Mouse (Mus musculus) intestine, embryonic 15.5 days (tissue): ENCODE results near the gene Map4k4. TPM values are rescaled to one million over a fixed set of nuclear protein-coding genes. Genes with fewer than 3 reads are reported as not detected.

Source experiments
- ATAC-seq: fragments of 200-750 bp; cut with Nextera tagmentation; 2 replicates; pipeline ENCODE4 v1.8.0; 2017; ENCODE audit warnings: moderate TSS enrichment, moderate library complexity
- H3K27ac ChIP-seq: fragments of 300-500 bp; sonication (generic); 2 replicates; pipeline ENCODE4 v1.5.1; 2015; ENCODE audit warnings: mild to moderate bottlenecking, inconsistent platforms
- H3K27me3 ChIP-seq: fragments of 300-500 bp; sonication (generic); replicated peaks from 2 replicates; pipeline ENCODE4 v1.6.1; 2015; ENCODE audit warnings: inconsistent platforms
- H3K36me3 ChIP-seq: fragments of 300-500 bp; sonication (generic); 2 replicates; pipeline ENCODE4 v1.6.1; 2015; ENCODE audit warnings: inconsistent platforms
- H3K4me1 ChIP-seq: fragments of 300-500 bp; sonication (generic); replicated peaks from 2 replicates; pipeline ENCODE4 v1.6.1; 2015; ENCODE audit warnings: inconsistent platforms
- H3K4me2 ChIP-seq: fragments of 300-500 bp; sonication (generic); replicated peaks from 2 replicates; pipeline ENCODE4 v1.6.1; 2015; ENCODE audit warnings: mild to moderate bottlenecking, inconsistent platforms
- H3K4me3 ChIP-seq: fragments of 300-500 bp; sonication (generic); replicated peaks from 2 replicates; pipeline ENCODE4 v1.5.1; 2015; ENCODE audit warnings: inconsistent platforms
- H3K9ac ChIP-seq: fragments of 300-500 bp; sonication (generic); 2 replicates; pipeline ENCODE4 v1.6.1; 2015; ENCODE audit warnings: inconsistent platforms
- H3K9me3 ChIP-seq: fragments of 300-500 bp; sonication (generic); 2 replicates; pipeline ENCODE4 v1.6.1; 2016; ENCODE audit warnings: inconsistent platforms
- WGBS: fragments of 180-500 bp; shearing (Covaris S2); methylation state at CpG from one replicate; pipeline ENCODE4 v1.1.7; 2015; 5-methylcytosine and 5-hydroxymethylcytosine counted together
- polyA plus RNA-seq: library from polyadenylated mRNA; unstranded; fragments of >200 nt; fragmentation: Nextera tagmentation; extraction: Ambion mirVana; gene quantifications from 2 replicates; pipeline ENCODE4 v1.2.1, GENCODE M21; 2015

The Map4k4 gene
- polyA plus RNA-seq, 1 experiment from 2014 or later: 20.0 TPM

DNA sequence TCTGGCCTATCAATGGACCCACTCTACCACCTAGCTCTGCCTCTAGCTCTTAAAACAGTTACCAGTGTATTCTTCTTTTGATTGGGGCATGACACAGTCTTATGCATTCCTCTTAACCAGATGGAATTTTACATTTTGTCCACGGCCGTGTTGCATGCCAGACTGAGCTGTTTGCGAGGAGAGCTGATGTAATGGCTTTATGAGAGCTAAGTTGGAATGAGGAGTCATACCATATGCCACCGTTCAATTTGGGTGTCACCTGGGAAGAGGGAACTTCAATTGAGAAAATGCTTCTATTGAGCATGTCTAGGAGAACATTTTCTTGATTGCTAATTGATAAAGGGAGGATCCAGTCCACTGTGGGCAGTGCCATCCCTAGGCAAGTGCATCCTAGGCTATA, 18.2 kb upstream of the Map4k4 start:
- H3K9ac ChIP-seq: no peak overlapping the region
- WGBS: 87% methylated on average over 4 of the region's 4 CpGs
- H3K9me3 ChIP-seq: no peaks in the 10 kb centered on the region
- H3K27me3 ChIP-seq: no peaks in the 10 kb centered on the region
- H3K4me3 ChIP-seq: no peak overlapping the region
- H3K36me3 ChIP-seq: no peaks in the 10 kb centered on the region
- H3K4me2 ChIP-seq: no peak overlapping the region
- no peak overlapping the region for H3K27ac ChIP-seq
- no peak for ATAC-seq
- no peaks in the 10 kb centered on the region for H3K4me1 ChIP-seq

DNA sequence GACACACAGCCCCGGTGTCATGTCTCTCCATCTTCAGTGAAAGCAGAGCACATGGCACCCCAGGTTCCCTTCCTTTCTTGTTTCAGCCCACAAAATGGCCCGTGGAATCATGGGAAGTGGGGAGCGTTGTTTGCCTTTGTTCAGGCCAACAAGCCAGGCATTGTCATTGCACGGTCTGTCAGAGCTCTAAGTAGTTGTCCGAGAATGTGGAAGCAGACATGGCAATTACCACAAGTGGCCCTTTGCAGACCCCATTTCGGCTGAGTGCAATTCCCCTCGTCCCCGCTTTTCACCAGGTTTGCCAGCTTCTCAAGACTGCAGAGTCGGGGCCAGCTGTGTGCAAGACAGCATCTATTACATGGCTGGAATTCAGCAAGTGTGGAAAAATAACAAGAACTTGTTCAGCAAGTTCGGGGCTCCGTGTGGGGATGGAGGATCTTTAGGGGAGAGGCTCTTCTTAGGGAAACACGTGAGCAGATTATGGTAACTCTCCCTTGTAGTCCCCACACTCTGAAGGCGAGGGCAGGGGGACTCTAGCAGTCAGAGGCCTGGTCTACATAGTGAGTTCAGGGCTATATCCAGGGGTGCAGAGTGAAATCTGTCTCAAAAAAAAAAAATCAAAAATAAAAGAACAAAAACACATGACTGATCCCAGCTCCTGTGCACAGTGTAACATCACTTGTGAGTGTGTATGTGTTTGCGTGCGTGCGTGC, 15.8 kb upstream of the Map4k4 start:
- no peak for ATAC-seq
- H3K27ac ChIP-seq: no peak overlapping the region
- no peaks in the 10 kb centered on the region for H3K4me1 ChIP-seq
- no peak overlapping the region for H3K4me3 ChIP-seq
- H3K27me3 ChIP-seq: no peaks in the 10 kb centered on the region
- WGBS: 59% methylated on average over 16 of the region's 16 CpGs
- H3K9ac ChIP-seq: no peak overlapping the region
- no peaks in the 10 kb centered on the region for H3K9me3 ChIP-seq
- H3K36me3 ChIP-seq: no peaks in the 10 kb centered on the region
- H3K4me2 ChIP-seq: no peak overlapping the region

DNA sequence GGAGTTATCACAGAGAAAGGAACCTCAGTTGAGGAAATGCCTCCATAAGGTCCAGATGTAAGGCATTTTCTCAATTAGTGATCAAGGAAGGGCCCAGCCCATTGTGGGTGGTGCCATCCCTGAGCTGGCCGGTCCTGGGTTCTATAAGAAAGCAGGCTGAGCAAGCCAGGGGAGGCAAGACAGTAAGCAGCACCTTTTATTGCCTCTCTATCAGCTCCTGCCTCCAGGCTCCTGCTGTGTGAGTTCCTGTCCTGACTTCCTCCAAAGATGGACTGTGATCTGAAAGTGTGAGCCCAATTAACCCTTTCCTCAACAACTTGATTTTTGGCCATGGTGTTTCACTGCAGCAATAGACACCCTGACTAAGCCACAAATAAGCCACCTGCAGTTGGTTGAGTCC, 12.7 kb upstream of the Map4k4 start:
- ATAC-seq: peak; percentile 85
- 10% methylated on average over 1 of the region's 1 CpGs for WGBS
- no peak overlapping the region for H3K9ac ChIP-seq
- H3K4me1 ChIP-seq: no peaks in the 10 kb centered on the region
- H3K27ac ChIP-seq: no peak overlapping the region
- no peak overlapping the region for H3K4me3 ChIP-seq
- no peaks in the 10 kb centered on the region for H3K9me3 ChIP-seq
- no peaks in the 10 kb centered on the region for H3K36me3 ChIP-seq
- no peaks in the 10 kb centered on the region for H3K27me3 ChIP-seq
- no peak overlapping the region for H3K4me2 ChIP-seq

DNA sequence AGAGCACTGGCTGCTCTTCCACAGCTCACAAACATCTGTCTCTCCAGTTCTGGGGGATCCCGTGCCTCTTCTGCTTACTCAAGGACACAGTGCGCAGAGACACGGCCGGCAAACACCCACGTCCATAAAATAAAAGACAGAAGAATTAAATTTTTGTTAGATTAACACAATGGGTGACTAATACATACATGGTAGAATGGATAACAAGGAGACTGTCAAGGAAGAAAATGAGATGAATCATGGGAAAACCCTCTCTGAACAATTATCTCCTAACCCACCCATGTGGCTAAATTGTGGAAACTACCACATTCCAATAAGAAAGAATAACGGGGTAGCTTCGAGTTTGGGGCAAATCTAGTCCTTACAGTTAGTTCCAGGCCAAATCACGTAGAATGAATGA, 11.3 kb upstream of the Map4k4 start:
- H3K9me3 ChIP-seq: no peaks in the 10 kb centered on the region
- no peak overlapping the region for H3K4me2 ChIP-seq
- no peak overlapping the region for H3K27ac ChIP-seq
- H3K4me1 ChIP-seq: no peaks in the 10 kb centered on the region
- H3K4me3 ChIP-seq: no peak overlapping the region
- no peak overlapping the region for H3K9ac ChIP-seq
- no peak for ATAC-seq
- 76% methylated on average over 8 of the region's 8 CpGs for WGBS
- H3K27me3 ChIP-seq: no peaks in the 10 kb centered on the region
- H3K36me3 ChIP-seq: no peaks in the 10 kb centered on the region

DNA sequence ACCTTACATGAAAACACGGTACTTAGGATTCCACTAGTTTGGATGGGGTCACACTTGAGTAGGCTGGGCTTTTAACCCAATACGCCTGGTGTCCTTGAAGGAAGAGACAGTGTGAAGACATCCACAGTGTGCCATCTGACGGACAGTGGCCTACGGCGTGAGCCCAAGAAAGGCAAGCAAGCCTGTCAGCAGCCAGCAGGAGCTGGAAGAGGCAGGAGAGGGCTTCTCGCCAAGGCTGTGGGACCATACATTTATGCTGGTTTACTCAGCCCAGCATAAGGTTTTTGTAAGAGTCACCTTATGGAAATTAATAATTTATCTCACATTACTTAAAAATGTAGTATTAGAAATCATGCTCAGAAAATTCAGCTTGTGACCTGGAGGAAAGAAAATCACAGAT, 10.7 kb upstream of the Map4k4 start:
- WGBS: 89% methylated on average over 6 of the region's 6 CpGs
- H3K27ac ChIP-seq: no peak overlapping the region

DNA sequence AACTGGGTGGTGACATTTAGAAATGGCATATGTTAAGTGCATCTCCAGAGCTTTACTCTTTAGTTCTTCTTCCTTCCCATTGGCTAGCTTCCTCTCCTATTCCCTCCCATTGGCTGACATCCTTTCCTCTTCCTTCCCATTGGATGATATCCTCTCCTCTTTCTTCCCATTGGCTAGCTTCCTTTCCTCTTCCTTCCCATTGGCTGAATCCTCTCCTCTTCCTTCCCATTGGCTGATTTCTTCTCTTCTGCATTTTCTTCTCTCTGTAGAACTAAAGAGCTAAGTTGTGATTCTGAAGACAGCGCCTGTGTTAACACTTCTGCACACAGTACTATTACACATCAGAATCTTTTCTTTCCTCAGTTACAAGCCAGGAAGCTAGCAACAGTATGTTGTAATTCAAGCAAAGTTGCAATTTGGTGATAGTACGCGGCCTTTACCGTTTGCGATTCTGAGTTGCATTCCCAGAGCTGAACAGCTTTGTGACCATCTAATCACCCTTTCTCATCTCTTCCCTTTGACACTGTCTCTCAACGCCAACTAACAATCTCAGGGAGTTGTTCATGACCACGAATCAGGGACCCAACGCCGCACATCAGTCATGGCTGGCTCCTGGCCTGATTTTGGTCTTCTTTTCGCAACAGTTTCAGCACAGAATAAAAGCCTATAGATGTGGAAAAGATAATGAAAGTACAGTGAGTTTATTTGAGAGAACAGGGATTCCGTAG, 7.4 kb upstream of the Map4k4 start:
- no peak overlapping the region for H3K27ac ChIP-seq
- no peaks in the 10 kb centered on the region for H3K9me3 ChIP-seq
- H3K4me3 ChIP-seq: no peak overlapping the region
- H3K4me2 ChIP-seq: no peak overlapping the region
- H3K9ac ChIP-seq: no peak overlapping the region
- H3K36me3 ChIP-seq: no peaks in the 10 kb centered on the region
- 0 out of 2 replicates have a peak, but pooled peaks cover 6% of the 10 kb centered on the region for H3K4me1 ChIP-seq
- no peaks in the 10 kb centered on the region for H3K27me3 ChIP-seq
- 93% methylated on average over 11 of the region's 11 CpGs for WGBS
- no peak for ATAC-seq

More for the DNA sequence above, 10.7 kb upstream of the Map4k4 start:
- Histone ChIP-seq H3K27me3 (no peaks in the 10 kb centered on the region), H3K4me3 (no peak overlapping the region), H3K4me2 (no peak overlapping the region), H3K9ac (no peak overlapping the region), H3K9me3 (no peaks in the 10 kb centered on the region), H3K4me1 (0 out of 2 replicates have a peak, but pooled peaks cover under 1% of the 10 kb centered on the region), H3K36me3 (no peaks in the 10 kb centered on the region)
- ATAC-seq: no peak

DNA sequence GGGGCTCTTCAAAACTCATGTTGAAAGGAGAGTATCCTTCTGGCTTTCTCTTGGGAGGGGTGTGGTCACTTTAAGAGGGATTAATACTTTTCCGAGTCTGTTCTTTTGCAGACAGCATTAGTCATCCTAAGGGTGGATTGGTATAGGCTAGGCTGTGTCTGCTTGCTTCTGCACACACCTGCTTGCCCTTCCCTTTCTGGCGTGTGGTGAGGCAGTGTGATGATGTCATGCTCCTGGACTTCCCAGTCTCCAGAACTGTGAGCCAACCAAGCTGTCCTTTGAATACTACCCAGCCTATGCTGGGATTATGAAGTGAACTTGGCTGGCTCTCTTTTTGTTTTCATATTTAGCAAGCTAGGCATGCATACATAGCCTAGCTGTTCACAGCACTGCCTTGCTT, 5.6 kb upstream of the Map4k4 start:
- no peak overlapping the region for H3K4me3 ChIP-seq
- no peaks in the 10 kb centered on the region for H3K27me3 ChIP-seq
- WGBS: 11% methylated on average over 2 of the region's 2 CpGs
- H3K9ac ChIP-seq: no peak overlapping the region
- ATAC-seq: peak; percentile 91
- H3K9me3 ChIP-seq: no peaks in the 10 kb centered on the region
- H3K27ac ChIP-seq: no peak overlapping the region
- no peak overlapping the region for H3K4me2 ChIP-seq
- no peaks in the 10 kb centered on the region for H3K36me3 ChIP-seq
- H3K4me1 ChIP-seq: peaks cover 12% of the 10 kb centered on the region; the same call in 1 of the 2 replicates

DNA sequence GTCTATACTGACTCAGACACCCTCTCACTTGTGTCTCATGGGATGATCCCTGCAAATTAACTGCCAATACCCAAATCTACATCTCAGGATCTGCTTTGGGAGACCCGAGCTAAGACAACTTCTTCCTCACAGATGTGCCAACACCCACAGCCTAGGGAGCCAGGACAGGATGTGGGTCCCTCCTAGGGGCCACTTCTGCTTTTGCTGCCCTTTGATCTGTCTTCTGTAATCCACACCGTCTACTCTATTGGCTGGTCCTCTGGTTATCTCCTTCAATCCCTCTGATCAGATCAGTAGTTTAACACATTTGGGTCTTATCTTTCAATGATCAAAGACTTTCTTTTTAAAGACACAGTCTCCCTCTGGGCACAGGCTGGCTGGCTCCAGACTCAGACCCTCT, 5.2 kb upstream of the Map4k4 start:
- Histone ChIP-seq H3K4me1 (peaks cover 12% of the 10 kb centered on the region; the same call in 1 of the 2 replicates), H3K36me3 (no peaks in the 10 kb centered on the region), H3K9me3 (no peaks in the 10 kb centered on the region), H3K27ac (no peak overlapping the region), H3K4me2 (no peak overlapping the region), H3K27me3 (no peaks in the 10 kb centered on the region), H3K9ac (no peak overlapping the region), H3K4me3 (no peak overlapping the region)
- WGBS: 29% methylated on average over 2 of the region's 2 CpGs
- ATAC-seq: peak; percentile 27; the same call in 1 of the 2 replicates

DNA sequence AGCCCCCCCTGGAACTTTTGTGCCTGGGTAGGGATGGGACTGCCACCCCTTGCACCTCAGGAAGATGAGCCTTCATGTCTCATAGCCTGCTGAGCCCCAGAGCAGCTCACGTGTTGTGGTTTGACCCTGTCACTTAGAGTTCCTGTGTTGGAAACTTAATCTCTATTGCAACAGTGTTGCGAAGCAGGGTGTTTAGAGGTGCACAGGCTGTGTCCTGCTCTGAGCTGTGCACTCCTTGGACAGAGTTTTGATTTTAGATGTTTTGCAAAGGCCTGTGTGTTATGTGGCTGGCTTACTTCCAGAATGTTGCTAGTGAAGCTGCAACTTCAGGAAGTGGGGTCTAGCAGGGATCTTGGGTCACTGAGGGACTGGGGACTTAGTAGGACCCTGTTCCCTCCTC, 4.1 kb upstream of the Map4k4 start:
- H3K4me2 ChIP-seq: no peak overlapping the region
- 65% methylated on average over 2 of the region's 2 CpGs for WGBS
- H3K4me3 ChIP-seq: no peak overlapping the region
- no peak for ATAC-seq
- peaks cover 12% of the 10 kb centered on the region; the same call in 1 of the 2 replicates for H3K4me1 ChIP-seq
- H3K36me3 ChIP-seq: no peaks in the 10 kb centered on the region
- H3K27me3 ChIP-seq: no peaks in the 10 kb centered on the region
- H3K9me3 ChIP-seq: no peaks in the 10 kb centered on the region
- H3K9ac ChIP-seq: no peak overlapping the region
- no peak overlapping the region for H3K27ac ChIP-seq

DNA sequence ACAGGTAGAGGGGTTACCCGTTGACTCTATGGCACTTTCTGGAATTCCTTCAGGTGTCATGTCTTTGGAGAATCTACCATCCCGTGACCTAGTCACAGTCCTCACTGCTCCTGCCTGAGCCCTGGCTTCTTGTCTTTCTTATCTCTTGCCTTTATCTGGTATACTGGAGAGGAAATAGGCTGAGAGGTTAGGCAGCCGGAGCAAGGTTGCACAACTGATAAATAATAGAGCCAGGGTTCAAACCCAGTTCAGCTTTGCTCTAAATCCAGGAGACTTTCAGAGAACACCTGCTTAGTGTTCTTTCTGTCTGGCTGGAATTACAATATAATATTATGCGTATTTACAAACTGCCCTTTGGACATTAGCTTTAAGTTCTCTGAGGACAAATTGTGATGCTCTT, 2.0 kb upstream of the Map4k4 start:
- H3K4me1 ChIP-seq: peaks cover 20% of the 10 kb centered on the region
- H3K27ac ChIP-seq: no peak overlapping the region
- 61% methylated on average over 4 of the region's 4 CpGs for WGBS

DNA sequence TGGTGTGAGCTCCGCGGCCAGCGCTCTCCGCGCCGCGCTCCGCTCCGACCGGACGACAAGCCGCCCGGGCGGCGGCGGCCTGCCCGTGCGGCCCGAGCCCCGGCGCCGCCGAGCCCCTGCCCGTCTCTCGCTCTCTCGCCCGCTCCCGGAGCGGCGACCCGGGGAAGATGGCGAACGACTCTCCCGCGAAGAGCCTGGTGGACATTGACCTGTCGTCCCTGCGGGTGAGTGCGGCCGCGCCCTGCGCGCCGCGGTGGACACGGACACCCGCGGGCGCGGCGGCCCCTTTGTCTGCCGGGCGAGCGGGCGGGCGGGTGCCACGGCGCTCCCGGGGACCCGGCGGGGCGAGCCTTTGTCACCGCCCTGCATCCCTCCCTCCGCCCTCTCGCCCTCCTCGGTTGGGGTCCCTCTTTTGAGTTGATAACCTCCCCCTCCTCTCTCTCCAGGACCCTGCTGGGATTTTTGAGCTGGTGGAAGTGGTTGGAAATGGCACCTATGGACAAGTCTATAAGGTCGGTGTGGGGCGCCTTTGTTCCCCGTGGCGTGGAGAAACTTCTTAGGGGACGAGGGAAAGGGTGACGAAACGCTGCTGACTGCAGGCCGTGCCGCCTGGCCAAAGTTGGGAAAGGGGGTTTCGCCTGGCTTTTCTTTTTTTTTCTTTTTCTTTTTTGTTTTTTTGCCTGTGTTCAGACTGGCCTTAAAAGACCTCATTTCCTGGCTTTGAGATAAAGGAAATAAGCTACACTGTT, 524 bp downstream of the Map4k4 start:
- peak overlapping the region; percentile 95 for H3K27ac ChIP-seq
- H3K4me1 ChIP-seq: peaks cover 23% of the 10 kb centered on the region
- no peaks in the 10 kb centered on the region for H3K27me3 ChIP-seq
- peak; percentile 60 for ATAC-seq
- peak overlapping the region; percentile 79 for H3K4me2 ChIP-seq
- H3K36me3 ChIP-seq: no peaks in the 10 kb centered on the region
- H3K9me3 ChIP-seq: no peaks in the 10 kb centered on the region
- under 1% methylated on average over 75 of the region's 75 CpGs for WGBS
- H3K9ac ChIP-seq: peak overlapping the region; percentile 93
- H3K4me3 ChIP-seq: peak overlapping the region; percentile 72

More for the DNA sequence above, 2.0 kb upstream of the Map4k4 start:
- no peak overlapping the region for H3K4me3 ChIP-seq
- no peaks in the 10 kb centered on the region for H3K36me3 ChIP-seq
- H3K9me3 ChIP-seq: no peaks in the 10 kb centered on the region
- no peak overlapping the region for H3K4me2 ChIP-seq
- H3K27me3 ChIP-seq: no peaks in the 10 kb centered on the region
- H3K9ac ChIP-seq: no peak overlapping the region
- ATAC-seq: no peak
